In genomic region chr5:35652872-35653271, GRCm38 (mm10) we compare ENCODE assay signal across 14 mouse cellular contexts. TPM values are rescaled to one million over a fixed set of nuclear protein-coding genes. Genes with fewer than 3 reads are reported as not detected.
"Had no signal": no experiment of that assay in that cellular context is flagged by ENCODE, and none has a peak within 500 bp of the region (broad histone marks: within the 10 kb centered on the region; RNA-seq: fewer than 3 reads in every experiment).

No protein-coding gene starts in this region.

- H3K9ac ChIP-seq: liver, embryonic 13.5 days; midbrain, embryonic 12.5 days; stomach, embryonic 15.5 days had no signal

- H3K9me3 ChIP-seq: liver, embryonic 13.5 days; midbrain, embryonic 12.5 days; stomach, embryonic 15.5 days had no signal

- DNase-seq: layer of hippocampus, postnatal 36 days; liver, embryonic 13.5 days; lung, adult 2 months; lung, postnatal 14 days; lung, postnatal 4 days; right cerebral cortex, postnatal 25 days; spleen, adult 18-20 months; thymus, postnatal 25 days had no signal

- H3K4me1 ChIP-seq: liver, embryonic 13.5 days; midbrain, embryonic 12.5 days had no signal

- H3K36me3 ChIP-seq: liver, embryonic 13.5 days; midbrain, embryonic 12.5 days; stomach, embryonic 15.5 days had no signal

- H3K4me3 ChIP-seq: left cerebral cortex, adult 2 months; liver, embryonic 13.5 days; midbrain, embryonic 12.5 days; stomach, embryonic 15.5 days had no signal

- H3K27me3 ChIP-seq: liver, embryonic 13.5 days; midbrain, embryonic 12.5 days; stomach, embryonic 15.5 days had no signal

- H3K27ac ChIP-seq: kidney, postnatal 0 days; left cerebral cortex, adult 2 months; liver, embryonic 13.5 days; midbrain, embryonic 12.5 days; stomach, embryonic 15.5 days had no signal

RNA-seq across cellular contexts. Expression of gene Htra3, which starts 26.7 kb away (rescaled TPM):
- total RNA-seq: megakaryocyte progenitor cell, adult 5-6 weeks; megakaryocyte-erythroid progenitor cell, adult 5-6 weeks had no signal
